Mouse (Mus musculus) olfactory bulb, adult 2 months (tissue): ENCODE measurements around the gene Gtpbp10.

ENCODE experiments used
- CTCF ChIP-seq: fragments of 200-500 bp; IDR thresholded peaks from 2 replicates; pipeline ENCODE4 v1.5.1; 2012; ENCODE audit warnings: low read depth, mild to moderate bottlenecking, low read length, moderate library complexity; ENCODE audit not compliant: insufficient read depth
- POLR2A ChIP-seq: fragments of 200-500 bp; IDR thresholded peaks from 2 replicates; pipeline ENCODE4 v1.6.1; 2012; ENCODE audit warnings: mild to moderate bottlenecking, low read depth, low read length, moderate library complexity; ENCODE audit not compliant: insufficient read depth

DNA sequence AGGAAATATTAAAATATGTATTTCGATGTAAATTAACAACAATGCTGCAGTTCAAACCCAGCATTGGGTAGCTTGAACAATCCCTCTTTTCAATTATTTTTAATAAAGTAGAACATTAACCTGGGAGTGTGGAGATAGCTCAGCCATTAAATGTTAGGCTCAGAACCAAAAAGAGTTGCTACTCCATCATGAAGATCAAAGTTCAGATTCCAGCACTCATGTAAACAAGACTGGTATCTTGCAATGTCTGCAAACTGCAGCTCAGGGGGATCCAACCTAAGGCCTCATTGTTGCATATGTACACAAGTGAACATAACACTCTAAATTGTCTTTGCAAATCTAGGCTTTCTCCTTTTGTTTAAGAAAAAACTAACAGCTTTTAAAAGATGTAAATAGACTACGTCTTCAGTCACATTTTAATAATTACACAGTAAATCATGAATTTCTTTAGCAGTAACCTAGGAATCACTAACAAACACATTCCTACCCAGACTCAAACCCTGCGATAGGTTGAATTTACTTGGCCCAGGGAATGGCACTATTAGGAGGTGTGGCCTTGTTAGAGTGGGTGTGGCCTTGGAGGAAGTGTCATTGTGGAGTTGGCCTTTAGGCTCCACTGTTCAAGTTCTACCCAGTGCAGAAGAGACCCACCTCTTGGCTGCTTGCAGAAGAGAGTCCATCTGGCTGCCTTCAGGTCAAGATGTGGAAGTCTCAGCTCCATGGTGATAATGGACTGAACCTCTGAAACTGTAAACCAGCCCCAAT, 25.5 kb downstream of the Gtpbp10 start:
- TF ChIP-seq CTCF = no peak
- no peak for TF ChIP-seq POLR2A
